Mouse (Mus musculus): ENCODE measurements around the gene R3hdm2. TPM values are rescaled to one million over a fixed set of nuclear protein-coding genes. Genes with fewer than 3 reads are reported as not detected.
A peak's percentile ranks its signal among the peaks of the same experiment; 100 is the strongest.

The R3hdm2 gene
- polyA plus RNA-seq, 1 experiment from 2014 or later, result 22.6 TPM

DNA sequence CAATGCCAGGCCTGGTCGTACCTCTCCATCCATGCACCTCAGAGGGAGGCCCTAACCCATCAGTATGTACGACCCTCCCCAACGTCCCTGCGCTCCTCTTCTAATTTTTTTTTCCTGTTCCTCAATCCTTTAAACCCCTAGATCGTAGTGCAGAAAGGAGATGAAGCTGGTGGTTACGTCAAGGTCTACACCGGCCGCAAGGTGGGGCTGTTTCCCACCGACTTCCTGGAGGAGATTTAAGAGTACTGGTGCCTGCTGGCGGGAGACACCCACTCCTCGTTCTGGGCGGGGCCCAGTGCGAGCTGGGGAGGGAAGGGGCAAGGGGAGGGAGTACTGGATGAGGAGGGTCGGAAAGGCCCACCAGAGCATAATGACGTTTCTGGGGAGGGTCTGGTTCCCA lies 128.1 kb downstream of the R3hdm2 start:
- H3K27ac ChIP-seq (ENCODE audit: low read length), result no peak overlapping the region
- H3K9ac ChIP-seq (ENCODE audit: low read length), result no peak overlapping the region

DNA sequence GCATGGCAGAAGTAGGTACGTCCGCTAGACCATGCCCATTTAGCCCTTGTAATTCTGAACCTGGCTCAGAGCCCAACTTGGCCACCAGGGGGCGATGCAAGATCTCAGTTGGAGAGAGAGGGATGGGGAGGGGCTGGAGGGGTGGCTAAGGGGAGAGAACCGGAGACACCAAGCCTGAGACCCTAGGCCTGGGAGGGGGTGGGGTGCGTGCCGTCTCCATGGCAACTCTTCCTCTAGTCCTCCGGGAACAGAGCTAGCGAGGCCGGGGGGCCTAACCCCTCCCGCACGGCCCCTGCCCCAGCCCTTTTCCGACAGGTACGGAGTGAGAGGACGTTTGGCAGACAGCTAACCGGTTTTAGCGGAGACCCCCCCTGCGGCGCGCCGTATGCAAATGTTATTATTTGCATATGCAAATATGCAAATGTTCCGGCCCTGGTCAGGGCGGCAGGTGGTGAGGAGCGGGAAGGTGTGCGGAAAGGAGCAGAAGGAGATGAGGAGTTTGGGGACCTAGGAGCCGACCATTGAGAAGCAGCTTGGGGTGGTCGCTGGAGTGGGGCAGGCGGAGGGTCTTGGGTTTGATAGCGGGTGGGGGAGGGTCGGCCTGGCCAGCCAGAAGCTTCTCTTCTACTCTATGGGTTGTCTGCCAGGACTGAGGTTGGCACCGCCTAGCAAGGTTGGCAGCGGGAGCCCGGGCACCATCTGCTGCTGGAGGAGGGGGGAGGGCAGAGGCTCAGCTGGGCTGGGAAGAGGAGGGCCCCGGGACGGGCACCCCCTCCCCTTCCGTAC lies 129.1 kb downstream of the R3hdm2 start:
- Histone ChIP-seq H3K9ac (ENCODE audit: low read length) (peak overlapping the region; percentile 23; the same call in 1 of the 2 replicates), H3K4me3 (ENCODE audit: low read length) (peak overlapping the region; percentile 52), H3K27me3 (ENCODE audit: control insufficient read depth, insufficient read depth, low read length) (peaks cover 55% of the 10 kb centered on the region), H3K4me1 (ENCODE audit: control insufficient read depth, insufficient read depth, low read length) (peaks cover 30% of the 10 kb centered on the region), H3K9me3 (replicated peaks; ENCODE audit: control insufficient read depth, low read length) (no peaks in the 10 kb centered on the region), H3K27ac (ENCODE audit: low read length) (no peak overlapping the region), H3K36me3 (ENCODE audit: control insufficient read depth, insufficient read depth) (no peaks in the 10 kb centered on the region), H3K4me2 (ENCODE audit: low read depth, low read length) (peak overlapping the region; percentile 80)
- peak; percentile 55; the same call in 1 of the 2 replicates for ATAC-seq (replicated peaks; ENCODE audit: extremely low read depth, insufficient read depth, low FRiP score)
- WGBS, result 1% methylated on average over 35 of the region's 35 CpGs

More for the DNA sequence above, 128.1 kb downstream of the R3hdm2 start:
- peaks cover 48% of the 10 kb centered on the region for H3K27me3 ChIP-seq (ENCODE audit: control insufficient read depth, insufficient read depth, low read length)
- no peak for ATAC-seq (replicated peaks; ENCODE audit: extremely low read depth, insufficient read depth, low FRiP score)
- H3K4me3 ChIP-seq (ENCODE audit: low read length), result no peak overlapping the region; the same call in 1 of the 2 replicates
- peak overlapping the region; percentile 80 for H3K4me2 ChIP-seq (ENCODE audit: low read depth, low read length)
- H3K4me1 ChIP-seq (ENCODE audit: control insufficient read depth, insufficient read depth, low read length), result peaks cover 23% of the 10 kb centered on the region
- no peaks in the 10 kb centered on the region for H3K9me3 ChIP-seq (replicated peaks; ENCODE audit: control insufficient read depth, low read length)
- no peaks in the 10 kb centered on the region for H3K36me3 ChIP-seq (ENCODE audit: control insufficient read depth, insufficient read depth)
- 7% methylated on average over 15 of the region's 15 CpGs for WGBS

DNA sequence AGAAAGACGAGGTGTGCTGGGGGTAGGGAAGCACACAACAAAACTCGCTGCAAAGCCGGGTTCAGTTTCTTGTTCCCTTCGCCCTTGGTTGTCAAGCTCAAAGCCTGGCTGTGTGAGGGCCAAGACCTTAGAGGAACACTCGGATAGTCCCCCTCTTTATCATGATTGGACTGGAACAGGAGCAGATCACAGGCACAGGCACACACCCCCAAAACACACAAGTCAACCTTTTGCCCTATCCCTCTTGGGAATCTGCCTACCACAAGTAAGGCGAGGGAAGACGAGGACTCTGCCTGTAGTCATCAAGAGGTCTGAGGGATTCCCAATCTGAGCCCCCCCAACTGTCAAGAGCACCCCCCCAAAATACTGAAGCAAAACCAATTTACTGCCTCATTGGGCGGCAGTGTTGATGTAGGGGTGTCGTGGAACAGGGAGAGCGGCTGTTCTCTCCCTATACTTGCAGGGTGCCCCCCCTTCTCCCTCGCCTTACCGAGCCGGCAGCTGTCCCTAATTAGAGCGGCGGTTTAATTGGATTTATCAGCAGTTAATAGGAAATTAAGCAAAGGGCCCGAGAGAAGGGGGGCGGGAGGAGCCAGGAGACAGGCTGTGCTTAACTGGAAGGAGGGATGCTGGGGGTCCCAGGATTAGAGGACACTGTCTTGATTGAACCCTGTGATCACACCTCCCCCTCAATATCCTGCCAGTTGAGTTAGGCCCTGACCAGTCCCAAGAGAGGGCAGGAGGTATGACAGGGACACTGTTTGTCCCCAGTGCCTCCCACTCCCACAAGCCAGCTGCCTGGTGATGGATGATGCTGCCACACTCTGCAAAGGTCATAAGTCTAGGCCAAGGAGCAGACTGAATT lies 129.9 kb downstream of the R3hdm2 start:
- no peaks in the 10 kb centered on the region for H3K9me3 ChIP-seq (replicated peaks; ENCODE audit: control insufficient read depth, low read length)
- peaks cover 37% of the 10 kb centered on the region for H3K4me1 ChIP-seq (ENCODE audit: control insufficient read depth, insufficient read depth, low read length)

DNA sequence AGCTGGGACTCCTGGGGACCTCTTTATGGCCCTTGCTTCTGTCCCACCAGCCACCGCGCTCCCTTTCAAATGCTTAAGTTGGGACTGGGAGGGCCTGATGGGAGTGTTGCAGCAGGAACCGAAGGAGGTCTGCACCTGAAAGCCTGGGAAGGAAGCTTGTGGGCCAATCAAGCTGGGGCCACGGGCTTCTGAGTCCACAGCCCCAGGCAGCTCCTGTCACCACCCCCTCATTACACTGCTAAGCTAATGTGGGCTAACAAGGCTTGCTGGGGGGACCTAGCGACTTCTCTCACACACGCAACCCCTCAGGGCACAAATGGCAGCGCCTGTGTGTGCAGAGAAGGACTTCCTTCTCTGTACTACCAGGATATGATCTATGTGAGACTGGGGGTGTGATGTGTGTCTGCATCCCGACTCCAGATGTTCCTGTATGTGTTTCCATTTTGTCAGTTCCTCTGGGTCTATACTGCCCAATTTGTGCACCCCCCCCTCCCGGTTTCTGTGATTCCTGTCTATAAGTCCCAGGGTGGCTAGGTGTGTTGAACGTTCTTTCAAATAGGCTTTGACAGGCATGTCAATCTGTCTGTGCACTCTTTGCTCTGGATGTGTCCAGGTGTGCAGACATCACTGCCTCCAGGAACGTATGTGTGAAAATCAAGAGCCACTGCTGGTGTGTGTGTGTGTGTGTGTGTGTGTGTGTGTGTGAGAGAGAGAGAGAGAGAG lies 130.9 kb downstream of the R3hdm2 start:
- peaks cover 60% of the 10 kb centered on the region for H3K27me3 ChIP-seq (ENCODE audit: control insufficient read depth, insufficient read depth, low read length)
- H3K27ac ChIP-seq (ENCODE audit: low read length), result no peak overlapping the region
- ATAC-seq (replicated peaks; ENCODE audit: extremely low read depth, insufficient read depth, low FRiP score), result no peak
- H3K9ac ChIP-seq (ENCODE audit: low read length), result no peak overlapping the region
- no peaks in the 10 kb centered on the region for H3K9me3 ChIP-seq (replicated peaks; ENCODE audit: control insufficient read depth, low read length)
- peak overlapping the region; percentile 61 for H3K4me3 ChIP-seq (ENCODE audit: low read length)
- WGBS, result 16% methylated on average over 11 of the region's 11 CpGs
- H3K36me3 ChIP-seq (ENCODE audit: control insufficient read depth, insufficient read depth), result no peaks in the 10 kb centered on the region
- H3K4me2 ChIP-seq (ENCODE audit: low read depth, low read length), result peak overlapping the region; percentile 94
- H3K4me1 ChIP-seq (ENCODE audit: control insufficient read depth, insufficient read depth, low read length), result peaks cover 42% of the 10 kb centered on the region

More for the DNA sequence above, 129.9 kb downstream of the R3hdm2 start:
- peaks cover 60% of the 10 kb centered on the region for H3K27me3 ChIP-seq (ENCODE audit: control insufficient read depth, insufficient read depth, low read length)
- no peak overlapping the region for H3K27ac ChIP-seq (ENCODE audit: low read length)
- 23% methylated on average over 17 of the region's 17 CpGs for WGBS
- H3K4me2 ChIP-seq (ENCODE audit: low read depth, low read length), result peak overlapping the region; percentile 80; the same call in 1 of the 2 replicates
- no peak for ATAC-seq (replicated peaks; ENCODE audit: extremely low read depth, insufficient read depth, low FRiP score)
- peak overlapping the region; percentile 52; the same call in 1 of the 2 replicates for H3K4me3 ChIP-seq (ENCODE audit: low read length)
- H3K9ac ChIP-seq (ENCODE audit: low read length), result no peak overlapping the region; the same call in 1 of the 2 replicates
- H3K36me3 ChIP-seq (ENCODE audit: control insufficient read depth, insufficient read depth), result no peaks in the 10 kb centered on the region

DNA sequence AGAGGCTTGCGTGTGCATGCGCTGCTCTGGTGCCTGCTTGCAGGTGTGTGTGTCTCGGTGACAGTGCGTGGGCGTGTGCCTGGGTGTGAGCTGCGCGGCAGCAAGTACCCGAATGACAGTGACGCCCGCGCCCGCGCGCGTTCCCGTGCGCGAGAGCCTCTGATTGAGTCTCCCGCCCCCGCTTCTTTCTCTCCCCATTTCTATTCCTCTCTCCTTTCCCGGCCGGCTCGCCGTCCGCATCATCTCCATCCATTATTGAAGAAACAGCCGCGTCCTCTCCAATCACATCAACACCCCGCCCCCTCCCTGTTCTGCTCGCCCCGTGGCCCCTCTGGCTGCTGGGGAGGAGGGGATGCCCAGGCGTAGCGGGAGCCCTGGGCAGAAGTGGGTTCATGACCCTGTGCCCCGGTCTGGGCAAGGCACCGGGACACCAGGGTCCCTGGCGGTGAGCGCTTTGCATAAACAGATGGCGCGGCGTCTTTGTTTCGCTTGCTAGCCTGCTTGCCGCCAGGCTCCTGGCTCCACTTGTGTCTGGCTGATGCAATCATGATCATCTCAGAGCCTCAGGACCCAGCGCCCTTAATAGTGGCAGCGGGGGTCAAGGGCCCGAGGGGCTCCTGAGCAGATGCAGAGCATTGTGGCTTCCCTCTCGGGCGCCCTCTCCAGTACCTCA lies 131.6 kb downstream of the R3hdm2 start:
- Histone ChIP-seq H3K4me2 (ENCODE audit: low read depth, low read length) (peak overlapping the region; percentile 94), H3K36me3 (ENCODE audit: control insufficient read depth, insufficient read depth) (no peaks in the 10 kb centered on the region), H3K27me3 (ENCODE audit: control insufficient read depth, insufficient read depth, low read length) (peaks cover 60% of the 10 kb centered on the region), H3K9ac (ENCODE audit: low read length) (peak overlapping the region; percentile 69), H3K4me1 (ENCODE audit: control insufficient read depth, insufficient read depth, low read length) (peaks cover 49% of the 10 kb centered on the region), H3K9me3 (replicated peaks; ENCODE audit: control insufficient read depth, low read length) (no peaks in the 10 kb centered on the region), H3K4me3 (ENCODE audit: low read length) (peak overlapping the region; percentile 61), H3K27ac (ENCODE audit: low read length) (no peak overlapping the region)
- WGBS, result 1% methylated on average over 45 of the region's 46 CpGs
- no peak for ATAC-seq (replicated peaks; ENCODE audit: extremely low read depth, insufficient read depth, low FRiP score)

DNA sequence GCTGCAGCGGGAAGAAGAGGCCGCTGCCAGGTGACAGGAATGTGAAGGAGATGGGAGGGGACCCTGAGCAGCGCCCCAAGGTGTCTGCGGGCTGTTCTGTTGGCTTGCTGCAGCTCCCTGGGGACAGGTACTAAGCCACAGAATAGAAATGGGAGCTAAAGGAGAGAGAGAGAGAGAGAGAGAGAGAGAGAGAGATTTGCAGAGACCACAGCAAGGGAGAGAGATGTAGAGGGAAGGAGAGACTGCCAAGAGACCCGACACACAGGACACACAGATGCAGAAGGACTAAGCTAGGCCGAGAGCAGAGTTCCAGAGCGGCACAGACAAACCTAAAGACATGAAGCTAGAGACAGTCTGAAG lies 132.2 kb downstream of the R3hdm2 start:
- peaks cover 55% of the 10 kb centered on the region for H3K4me1 ChIP-seq (ENCODE audit: control insufficient read depth, insufficient read depth, low read length)
- peak overlapping the region; percentile 61 for H3K4me3 ChIP-seq (ENCODE audit: low read length)
- H3K9me3 ChIP-seq (replicated peaks; ENCODE audit: control insufficient read depth, low read length), result no peaks in the 10 kb centered on the region
- H3K36me3 ChIP-seq (ENCODE audit: control insufficient read depth, insufficient read depth), result no peaks in the 10 kb centered on the region
- H3K4me2 ChIP-seq (ENCODE audit: low read depth, low read length), result peak overlapping the region; percentile 94
- no peak overlapping the region for H3K27ac ChIP-seq (ENCODE audit: low read length)
- peaks cover 58% of the 10 kb centered on the region for H3K27me3 ChIP-seq (ENCODE audit: control insufficient read depth, insufficient read depth, low read length)
- ATAC-seq (replicated peaks; ENCODE audit: extremely low read depth, insufficient read depth, low FRiP score), result no peak
- 3% methylated on average over 7 of the region's 7 CpGs for WGBS
- H3K9ac ChIP-seq (ENCODE audit: low read length), result peak overlapping the region; percentile 69

DNA sequence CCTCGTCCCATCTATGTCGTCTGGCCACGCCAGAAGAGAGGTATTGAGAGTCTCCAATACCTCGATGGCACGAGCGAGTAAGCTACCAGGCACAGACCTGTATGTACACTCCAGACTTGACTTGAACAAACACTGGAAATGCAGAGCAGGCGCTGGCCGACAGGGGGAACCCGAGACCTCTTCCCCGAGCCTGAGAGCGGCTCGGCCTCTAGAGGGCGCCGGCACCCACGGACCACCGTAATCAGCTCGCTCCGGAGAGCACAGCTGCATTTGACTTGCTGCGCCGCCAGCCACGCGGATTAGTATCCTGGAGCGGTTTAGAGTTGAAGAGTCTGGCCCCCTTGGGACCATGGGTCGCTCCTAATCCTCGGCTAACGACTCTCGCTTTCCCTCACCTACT lies 132.7 kb downstream of the R3hdm2 start:
- Histone ChIP-seq H3K36me3 (ENCODE audit: control insufficient read depth, insufficient read depth) (peaks cover 4% of the 10 kb centered on the region), H3K27ac (ENCODE audit: low read length) (no peak overlapping the region), H3K4me3 (ENCODE audit: low read length) (peak overlapping the region; percentile 61), H3K27me3 (ENCODE audit: control insufficient read depth, insufficient read depth, low read length) (peaks cover 55% of the 10 kb centered on the region), H3K9me3 (replicated peaks; ENCODE audit: control insufficient read depth, low read length) (no peaks in the 10 kb centered on the region), H3K4me1 (ENCODE audit: control insufficient read depth, insufficient read depth, low read length) (peaks cover 56% of the 10 kb centered on the region), H3K4me2 (ENCODE audit: low read depth, low read length) (peak overlapping the region; percentile 94), H3K9ac (ENCODE audit: low read length) (peak overlapping the region; percentile 72)
- ATAC-seq (replicated peaks; ENCODE audit: extremely low read depth, insufficient read depth, low FRiP score), result peak; percentile 25; the same call in 1 of the 2 replicates
- under 1% methylated on average over 27 of the region's 27 CpGs for WGBS

DNA sequence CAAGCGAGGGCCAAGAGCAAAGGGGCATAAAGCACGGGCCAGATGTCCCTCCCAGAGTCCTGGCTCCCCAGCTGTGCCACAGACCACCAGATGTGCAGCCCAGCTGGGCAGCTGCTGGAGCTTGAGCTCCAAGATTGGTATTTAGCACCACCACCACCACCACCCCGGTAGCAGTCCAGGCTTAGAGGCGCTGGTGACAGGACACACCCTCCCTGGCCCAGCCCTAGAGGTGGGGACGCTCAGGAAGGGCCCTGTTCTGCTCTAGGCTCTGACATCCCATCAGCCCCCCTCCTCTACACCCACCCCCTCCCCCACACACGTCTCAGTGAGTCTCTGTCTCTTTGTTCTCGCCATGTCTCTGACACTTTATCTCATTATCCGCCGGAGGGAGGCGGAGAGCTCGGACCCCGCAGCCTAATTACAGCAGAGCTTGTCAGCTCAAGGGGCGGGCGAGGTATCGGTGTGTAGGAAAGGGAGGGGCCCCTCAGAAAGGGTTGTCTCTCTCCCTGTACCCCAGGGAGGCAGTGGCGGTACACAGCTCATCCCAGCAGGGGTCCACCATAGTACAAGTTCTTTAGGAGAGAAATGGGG lies 133.5 kb downstream of the R3hdm2 start:
- Histone ChIP-seq H3K4me2 (ENCODE audit: low read depth, low read length) (peak overlapping the region; percentile 94), H3K4me3 (ENCODE audit: low read length) (peak overlapping the region; percentile 45), H3K4me1 (ENCODE audit: control insufficient read depth, insufficient read depth, low read length) (peaks cover 52% of the 10 kb centered on the region), H3K27ac (ENCODE audit: low read length) (0 out of 2 replicates have a peak overlapping the region, but pooled peaks have one; percentile 13), H3K9me3 (replicated peaks; ENCODE audit: control insufficient read depth, low read length) (no peaks in the 10 kb centered on the region), H3K9ac (ENCODE audit: low read length) (peak overlapping the region; percentile 72), H3K36me3 (ENCODE audit: control insufficient read depth, insufficient read depth) (peaks cover 12% of the 10 kb centered on the region), H3K27me3 (ENCODE audit: control insufficient read depth, insufficient read depth, low read length) (peaks cover 49% of the 10 kb centered on the region)
- 2% methylated on average over 16 of the region's 16 CpGs for WGBS
- ATAC-seq (replicated peaks; ENCODE audit: extremely low read depth, insufficient read depth, low FRiP score), result no peak

All from heart, embryonic 16.5 days (tissue).